In genomic region chr19:4615151-4616093, GRCm38 (mm10) we compare ENCODE assay signal across 8 mouse cellular contexts. TPM values are rescaled to one million over a fixed set of nuclear protein-coding genes. Genes with fewer than 3 reads are reported as not detected.
DNase-seq lines count a peak whose midpoint lies in the region; ATAC-seq and TF ChIP-seq lines count a peak whose summit lies in the region.

Gene Lrfn4, minus strand, starts transcription at chr19:4615667.

- H3K27me3 ChIP-seq in Patski: no peaks in the 10 kb centered on the region
- peaks cover 11% of the 10 kb centered on the region; the same call in 1 of the 2 replicates for H3K27me3 ChIP-seq in hindbrain, embryonic 13.5 days

- H3K9ac ChIP-seq in hindbrain, embryonic 13.5 days: peak within 1 kb of the TSS; percentile 99

- peaks cover 40% of the 10 kb centered on the region for H3K36me3 ChIP-seq in hindbrain, embryonic 13.5 days

- CTCF ChIA-PET in Patski (lab: Charles Lee): interaction anchor here (0.7 to 1.7 kb wide), 3 partner anchors 10 to 175 kb away, joined by 4 read pairs; partner anchors contain the start of gene Rce1

- POLR2A ChIA-PET in Patski (lab: Charles Lee): interaction anchor here (0.6 to 2.4 kb wide), 2 partner anchors 11 to 602 kb away, joined by 3 to 6 read pairs; no protein-coding TSS in a partner anchor

- no peaks in the 10 kb centered on the region for H3K9me3 ChIP-seq in hindbrain, embryonic 13.5 days

- H3K27ac ChIP-seq in hindbrain, embryonic 13.5 days: peak within 1 kb of the TSS; percentile 97

- no peak for TF ChIP-seq CTCF in Patski (IDR thresholded peaks at IDR 0.05)

- peaks cover 55% of the 10 kb centered on the region for H3K4me1 ChIP-seq in hindbrain, embryonic 13.5 days (replicated peaks)

- under 1% methylated on average over 87 of the region's 87 CpGs for WGBS in hindbrain, embryonic 13.5 days

- peak; percentile 82 for ATAC-seq in Patski
- ATAC-seq in hindbrain, embryonic 13.5 days (ENCODE audit: low FRiP score): peak; percentile 93

- peak within 1 kb of the TSS; percentile 85 for H3K4me2 ChIP-seq in hindbrain, embryonic 13.5 days

- in situ Hi-C loops in Patski (cut with MboI; ENCODE audit: low pct_unique_long_range_greater_than_20kb): no loop called here

- peak; percentile 68 for DNase-seq in Patski (ENCODE audit: low read depth, low spot score)
- DNase-seq in cerebellum, postnatal 25 days: peak; percentile 86 to 93
- peak; percentile 66 to 74 for DNase-seq in frontal cortex, postnatal 25 days (ENCODE audit: low spot score in 2 of 2)
- DNase-seq in layer of hippocampus, postnatal 14 days (ENCODE audit: low spot score in 2 of 2): peak; percentile 85 to 93
- DNase-seq in lung, postnatal 10 days: peak; percentile 94
- peak; percentile 72 for DNase-seq in retina, postnatal 7 days (ENCODE audit: low read depth, low spot score)
- peak; percentile 67 for DNase-seq in urinary bladder, postnatal 10 days (ENCODE audit: low spot score)

- H3K4me3 ChIP-seq in hindbrain, embryonic 13.5 days: peak within 1 kb of the TSS; percentile 95

RNA-seq across cellular contexts. Expression of gene Lrfn4, which starts in this region (rescaled TPM):
- polyA plus RNA-seq in Patski (2021): 46.6 TPM
- 9.0 and 10.4 TPM in 2 replicates for polyA plus RNA-seq in hindbrain, embryonic 13.5 days (2015; fragmentation: Nextera tagmentation; extraction: Ambion mirVana)
- 10 to 100 TPM; 50.9 to 53.1 TPM for total RNA-seq in layer of hippocampus, postnatal 14 days (2021)

Comparison
In these comparisons a context has a peak if more than half of its experiments do, and no peak if none do; other contexts are left out.
1. Peak in every context shown above with its lines: DNase-seq, ATAC-seq, H3K4me3 ChIP-seq and H3K27ac ChIP-seq.